In the genomic region with DNA sequence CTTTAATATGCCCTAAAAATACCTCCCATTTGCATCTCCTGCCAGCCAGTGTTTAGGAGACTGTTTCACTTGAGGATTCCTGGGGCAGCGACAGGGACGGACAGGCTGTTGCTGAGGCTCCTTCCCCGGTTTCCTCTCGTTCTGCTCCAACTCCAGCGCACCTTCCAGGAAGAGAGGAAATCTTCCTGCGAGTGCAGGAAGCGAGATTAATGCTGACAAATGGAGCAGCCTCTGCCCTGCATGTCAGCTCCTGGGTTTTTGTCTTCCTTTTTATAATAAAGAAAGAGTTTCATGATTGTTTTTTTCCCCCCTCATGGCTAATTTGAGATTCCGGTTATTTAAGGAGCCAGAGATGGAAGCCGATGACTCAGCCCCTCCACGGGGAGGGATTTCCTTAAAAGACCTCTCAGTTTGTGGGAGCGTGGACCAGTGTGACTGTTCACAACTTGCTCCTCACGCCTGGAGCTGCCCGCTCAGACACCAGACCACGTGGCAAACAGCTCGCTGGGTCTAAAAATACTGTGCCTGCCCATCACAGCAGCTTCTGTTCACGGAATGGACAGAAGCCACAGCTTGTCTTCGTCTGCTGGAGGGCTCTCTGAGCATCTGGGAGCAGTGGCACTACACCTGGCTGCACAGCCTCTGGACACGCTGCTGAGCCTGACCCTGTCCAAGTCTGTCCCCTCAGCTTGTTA, we compare ENCODE assay signal across 8 mouse cellular contexts. TPM values are rescaled to one million over a fixed set of nuclear protein-coding genes. Genes with fewer than 3 reads are reported as not detected.
DNase-seq lines count a peak whose midpoint lies in the region; ATAC-seq lines count a peak whose summit lies in the region.

No protein-coding gene starts in this region.

- H3K9ac ChIP-seq in midbrain, embryonic 16.5 days (ENCODE audit: low read depth, low read length): no peak overlapping the region; the same call in 1 of the 2 replicates
- H3K9ac ChIP-seq in midbrain, embryonic 14.5 days (replicated peaks; ENCODE audit: low read length): no peak overlapping the region
- 0 out of 2 replicates have a peak overlapping the region, but pooled peaks have one; percentile 1 for H3K9ac ChIP-seq in forebrain, embryonic 14.5 days (ENCODE audit: low read length)
- no peak overlapping the region for H3K9ac ChIP-seq in lung, embryonic 16.5 days (ENCODE audit: low read length)

- H3K4me2 ChIP-seq in midbrain, embryonic 16.5 days (ENCODE audit: low read length): peak overlapping the region; percentile 12; the same call in 1 of the 2 replicates
- no peak overlapping the region for H3K4me2 ChIP-seq in midbrain, embryonic 14.5 days (ENCODE audit: low read length)
- peak overlapping the region; percentile 6; the same call in 1 of the 2 replicates for H3K4me2 ChIP-seq in forebrain, embryonic 14.5 days (ENCODE audit: low read length)
- peak overlapping the region; percentile 4 for H3K4me2 ChIP-seq in lung, embryonic 16.5 days (ENCODE audit: low read depth, low read length)

- 55% methylated on average over 18 of the region's 18 CpGs for WGBS in midbrain, embryonic 16.5 days
- 68% methylated on average over 18 of the region's 18 CpGs for WGBS in midbrain, embryonic 14.5 days
- WGBS in forebrain, embryonic 14.5 days: 52% methylated on average over 18 of the region's 18 CpGs
- WGBS in lung, embryonic 16.5 days: 42% methylated on average over 18 of the region's 18 CpGs

- no peaks in the 10 kb centered on the region for H3K9me3 ChIP-seq in midbrain, embryonic 16.5 days (replicated peaks; ENCODE audit: control insufficient read depth, low read length, poor library complexity, severe bottlenecking)
- H3K9me3 ChIP-seq in midbrain, embryonic 14.5 days (ENCODE audit: control insufficient read depth, low read length): no peaks in the 10 kb centered on the region
- no peaks in the 10 kb centered on the region for H3K9me3 ChIP-seq in forebrain, embryonic 14.5 days (replicated peaks; ENCODE audit: control insufficient read depth, low read length)
- H3K9me3 ChIP-seq in lung, embryonic 16.5 days (ENCODE audit: control insufficient read depth, low read length): no peaks in the 10 kb centered on the region

- H3K36me3 ChIP-seq in midbrain, embryonic 16.5 days (ENCODE audit: control insufficient read depth, insufficient read depth, low read length): no peaks in the 10 kb centered on the region
- H3K36me3 ChIP-seq in midbrain, embryonic 14.5 days (ENCODE audit: control insufficient read depth, insufficient read depth, low read length): no peaks in the 10 kb centered on the region
- no peaks in the 10 kb centered on the region for H3K36me3 ChIP-seq in forebrain, embryonic 14.5 days (ENCODE audit: control insufficient read depth, insufficient read depth, low read length)
- no peaks in the 10 kb centered on the region for H3K36me3 ChIP-seq in lung, embryonic 16.5 days (ENCODE audit: control insufficient read depth, insufficient read depth, low read length)

- H3K27me3 ChIP-seq in midbrain, embryonic 16.5 days (ENCODE audit: control insufficient read depth, insufficient read depth, low read depth, low read length): no peaks in the 10 kb centered on the region
- no peaks in the 10 kb centered on the region for H3K27me3 ChIP-seq in midbrain, embryonic 14.5 days (ENCODE audit: control insufficient read depth, insufficient read depth, low read length)
- no peaks in the 10 kb centered on the region for H3K27me3 ChIP-seq in forebrain, embryonic 14.5 days (replicated peaks; ENCODE audit: control insufficient read depth, insufficient read depth, low read length)
- no peaks in the 10 kb centered on the region for H3K27me3 ChIP-seq in lung, embryonic 16.5 days (ENCODE audit: control insufficient read depth, insufficient read depth, low read depth, low read length)

- H3K27ac ChIP-seq in midbrain, embryonic 16.5 days (ENCODE audit: low read length): no peak overlapping the region
- H3K27ac ChIP-seq in midbrain, embryonic 14.5 days (replicated peaks; ENCODE audit: low read depth, low read length): no peak overlapping the region
- H3K27ac ChIP-seq in forebrain, embryonic 14.5 days (ENCODE audit: low read depth, low read length): no peak overlapping the region
- H3K27ac ChIP-seq in lung, embryonic 16.5 days (ENCODE audit: low read length): peak overlapping the region; percentile 66

- H3K4me1 ChIP-seq in midbrain, embryonic 16.5 days (ENCODE audit: control insufficient read depth, insufficient read depth, low read length): no peaks in the 10 kb centered on the region
- no peaks in the 10 kb centered on the region for H3K4me1 ChIP-seq in midbrain, embryonic 14.5 days (ENCODE audit: control insufficient read depth, insufficient read depth, low read length)
- H3K4me1 ChIP-seq in forebrain, embryonic 14.5 days (ENCODE audit: control insufficient read depth, insufficient read depth, low read length): no peaks in the 10 kb centered on the region
- H3K4me1 ChIP-seq in lung, embryonic 16.5 days (replicated peaks; ENCODE audit: control insufficient read depth, insufficient read depth, low read length): peaks cover 3% of the 10 kb centered on the region

- intact Hi-C loops in heart, postnatal 10 days (cut with DNase I): loop anchor here (2.0 kb wide), 1 partner anchor 74 kb away; no protein-coding TSS in a partner anchor

- ATAC-seq in midbrain, embryonic 16.5 days: no peak
- no peak for ATAC-seq in midbrain, embryonic 14.5 days (ENCODE audit: low FRiP score, low TSS enrichment)
- no peak for ATAC-seq in forebrain, embryonic 14.5 days
- ATAC-seq in lung, embryonic 16.5 days (ENCODE audit: low read depth): peak; percentile 63
- ATAC-seq in erythroblast, adult 5-6 weeks (replicated peaks; ENCODE audit: low FRiP score, poor library complexity, severe bottlenecking): no peak

- no peak for DNase-seq in midbrain, embryonic 14.5 days
- DNase-seq in forebrain, embryonic 14.5 days (ENCODE audit: low spot score): no peak
- peak; percentile 74 to 76 for DNase-seq in heart, postnatal 10 days
- DNase-seq in kidney, postnatal 4 days: peak; percentile 39 to 59
- no peak for DNase-seq in T-cell, adult 2 months (ENCODE audit: low spot score)

- no peak overlapping the region for H3K4me3 ChIP-seq in midbrain, embryonic 16.5 days (ENCODE audit: low read depth, low read length)
- no peak overlapping the region for H3K4me3 ChIP-seq in midbrain, embryonic 14.5 days (replicated peaks; ENCODE audit: low read depth, low read length)
- H3K4me3 ChIP-seq in forebrain, embryonic 14.5 days (ENCODE audit: low read depth, low read length): no peak overlapping the region
- no peak overlapping the region for H3K4me3 ChIP-seq in lung, embryonic 16.5 days (ENCODE audit: low read length)

RNA-seq across cellular contexts. Expression of a gene that starts 16.5 kb away (rescaled TPM):
- 16.9 and 18.2 TPM in 2 replicates for polyA plus RNA-seq in midbrain, embryonic 16.5 days (2015; fragmentation: Nextera tagmentation; extraction: Ambion mirVana)
- polyA plus RNA-seq in midbrain, embryonic 14.5 days (2014; fragmentation: Nextera tagmentation; extraction: Ambion mirVana): 12.1 and 14.4 TPM in 2 replicates
- polyA plus RNA-seq in forebrain, embryonic 14.5 days (2014; fragmentation: Nextera tagmentation; extraction: Ambion mirVana): 7.8 and 10.3 TPM in 2 replicates
- total RNA-seq in heart, postnatal 10 days (2021): 10 to 100 TPM; 19.4 to 27.4 TPM
- 34.1 and 36.6 TPM in 2 replicates for polyA plus RNA-seq in lung, embryonic 16.5 days (2015; fragmentation: Nextera tagmentation; extraction: Ambion mirVana)
- total RNA-seq in erythroblast, adult 5-6 weeks (2015; ENCODE audit: low replicate concordance): not detected in 2 replicates
- not detected in 2 replicates for total RNA-seq in erythroblast, adult 5-6 weeks (2017; ENCODE audit: low replicate concordance)

Comparison
In these comparisons a context has a peak if more than half of its experiments do, and no peak if none do; other contexts are left out.
1. DNase-seq: peak in heart, postnatal 10 days (2 of 2) and kidney, postnatal 4 days (2 of 2); none in midbrain, embryonic 14.5 days (single experiment), forebrain, embryonic 14.5 days (single experiment) and T-cell, adult 2 months (single experiment).